Mouse (Mus musculus) layer of hippocampus, adult 11-12 months (tissue): ENCODE results near the gene Apbb2.

Experiments
- DNase-seq: peaks from one replicate; pipeline ENCODE4 v3.0.0; 2022; ENCODE audit warnings: low spot score

Apbb2 gene

DNA sequence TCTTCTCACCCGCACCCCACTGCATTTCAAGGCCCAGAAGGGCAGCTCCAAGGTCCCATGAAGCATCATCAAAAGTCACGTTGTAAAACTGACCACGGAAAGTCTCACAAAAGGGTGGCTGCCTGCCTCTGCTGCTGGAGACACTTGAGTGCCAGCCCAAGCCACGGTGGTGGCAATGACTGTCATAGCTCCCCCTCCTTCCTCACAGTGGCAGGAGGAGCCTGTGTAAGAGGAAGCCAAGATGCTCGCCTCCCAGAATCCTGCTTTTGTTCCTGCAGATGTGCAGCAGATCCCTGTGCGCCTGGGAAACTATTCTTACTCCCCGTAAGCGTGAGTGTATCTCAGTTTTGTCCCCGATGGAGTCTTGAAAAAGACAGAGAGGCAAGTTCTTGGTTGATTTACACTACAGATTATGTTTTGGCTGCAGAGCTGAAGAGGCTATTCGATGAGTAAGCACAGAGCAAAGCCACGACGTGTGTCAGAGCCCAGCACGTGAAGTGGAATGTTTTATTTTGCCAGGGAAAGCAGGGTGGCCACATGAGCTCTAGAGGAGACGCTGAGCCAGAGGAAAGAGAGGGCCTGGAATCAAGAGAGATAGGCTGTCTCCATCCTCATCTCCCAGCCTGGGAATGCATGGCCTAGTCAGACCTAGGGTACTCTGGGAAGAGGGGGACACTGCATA is 241.9 kb downstream of the Apbb2 start:
- DNase-seq, result no peak

DNA sequence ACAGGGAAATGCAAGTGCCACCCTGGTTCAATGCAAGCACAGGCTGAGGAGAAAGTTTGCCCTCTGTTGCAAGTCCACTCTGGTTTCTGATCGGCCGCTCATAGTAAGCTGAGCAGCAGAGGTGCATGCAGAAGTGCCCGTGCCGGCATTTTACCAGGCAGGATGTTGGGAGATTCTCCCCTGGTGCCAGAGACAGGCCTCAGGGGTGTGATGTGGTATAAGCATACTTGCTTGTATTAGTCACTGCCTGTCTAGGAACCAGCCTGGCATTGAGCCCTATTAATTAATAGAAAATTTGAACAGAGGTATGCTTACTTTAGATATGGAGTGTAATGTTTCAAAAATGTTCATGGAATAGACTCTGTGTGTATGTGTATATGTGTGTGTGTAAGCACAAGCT is 244.2 kb downstream of the Apbb2 start:
- DNase-seq, result no peak

DNA sequence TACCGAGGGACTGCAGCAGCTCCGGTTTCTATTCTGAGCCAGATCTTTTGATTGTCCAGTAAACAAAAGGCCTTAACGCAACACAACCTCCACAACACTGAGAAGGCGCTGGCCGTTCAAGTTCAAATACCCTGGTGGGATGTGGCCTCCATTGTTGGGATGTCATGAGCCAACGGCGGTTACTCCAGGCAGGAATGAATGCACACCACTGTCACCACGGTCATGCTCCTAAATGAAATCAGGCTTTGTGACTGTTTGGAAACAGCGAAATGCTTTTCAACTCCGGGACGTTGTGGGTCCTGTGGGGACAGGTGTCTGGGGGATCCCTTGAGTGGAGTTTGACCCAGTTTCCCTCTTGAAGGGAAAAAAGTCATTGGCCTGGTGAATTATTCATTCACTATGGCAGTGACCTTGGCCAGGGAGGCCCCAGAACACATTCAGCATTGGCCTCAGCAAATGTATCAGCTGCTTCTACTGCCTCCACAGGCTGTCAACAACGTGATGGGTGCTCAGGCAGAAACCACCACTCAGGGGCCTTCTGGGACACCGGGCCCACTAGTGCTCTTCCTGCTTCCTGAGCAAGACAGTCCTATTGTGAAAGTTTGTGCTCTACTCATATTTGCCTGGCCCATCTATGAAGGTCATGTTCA is 244.9 kb downstream of the Apbb2 start:
- DNase-seq, result no peak

DNA sequence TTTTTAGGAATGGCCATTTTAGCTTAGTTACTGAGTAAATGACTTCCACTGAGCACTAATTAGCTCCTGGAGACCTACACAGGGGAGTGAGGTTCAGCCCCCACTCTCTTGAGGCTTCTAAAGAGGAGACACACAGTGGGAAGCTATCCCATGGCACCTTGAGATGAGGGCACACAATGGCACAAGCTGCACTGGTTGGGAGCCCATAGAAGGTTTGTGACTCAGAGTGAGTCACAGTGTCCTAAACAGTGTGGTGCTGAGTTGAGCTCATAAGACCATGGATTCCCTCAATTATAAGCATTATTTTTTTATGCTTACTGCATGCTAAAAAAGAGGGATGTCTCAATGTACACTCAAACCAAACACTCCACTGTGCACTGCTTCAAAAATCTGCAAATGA is 247.5 kb downstream of the Apbb2 start:
- DNase-seq, result no peak

DNA sequence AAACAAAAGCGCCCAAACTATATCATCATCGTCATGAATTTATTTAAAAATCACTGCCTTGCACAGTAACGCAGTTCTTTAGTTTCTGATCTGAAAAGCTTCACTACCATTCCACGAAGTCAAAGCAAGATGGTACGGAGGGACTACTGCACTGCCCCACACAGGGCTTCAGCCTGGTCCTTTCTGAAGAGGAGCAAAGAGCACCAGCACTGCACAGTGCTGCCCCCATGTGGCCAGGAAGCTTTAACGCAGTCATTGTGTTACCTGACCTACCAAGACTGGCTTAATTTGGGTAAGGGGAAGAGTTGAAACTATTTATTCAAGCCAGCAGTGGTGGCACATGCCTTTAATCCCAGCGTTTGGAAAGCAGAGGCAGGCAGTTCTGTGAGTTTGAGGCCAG is 249.6 kb downstream of the Apbb2 start:
- peak; percentile 32 for DNase-seq

DNA sequence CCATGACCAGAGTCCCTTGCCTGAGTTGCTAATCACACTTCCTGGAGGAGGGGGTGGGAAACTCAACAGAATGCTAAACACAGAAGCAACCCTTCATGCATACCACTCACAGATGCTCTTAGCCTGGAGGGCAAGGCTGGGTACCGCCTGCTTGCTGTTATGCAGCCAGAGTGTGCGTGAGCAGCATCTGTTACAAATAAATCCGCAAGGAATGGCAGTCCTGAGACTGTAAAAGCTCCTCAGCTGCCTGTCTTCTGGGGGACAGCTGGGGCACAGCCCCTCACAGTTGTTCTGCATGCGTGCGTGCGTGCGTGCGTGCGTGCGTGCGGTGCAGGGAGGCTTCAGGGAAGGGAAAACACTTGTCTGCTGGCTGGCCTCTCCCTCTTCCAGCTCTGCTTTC is 250.9 kb downstream of the Apbb2 start:
- DNase-seq, result no peak

DNA sequence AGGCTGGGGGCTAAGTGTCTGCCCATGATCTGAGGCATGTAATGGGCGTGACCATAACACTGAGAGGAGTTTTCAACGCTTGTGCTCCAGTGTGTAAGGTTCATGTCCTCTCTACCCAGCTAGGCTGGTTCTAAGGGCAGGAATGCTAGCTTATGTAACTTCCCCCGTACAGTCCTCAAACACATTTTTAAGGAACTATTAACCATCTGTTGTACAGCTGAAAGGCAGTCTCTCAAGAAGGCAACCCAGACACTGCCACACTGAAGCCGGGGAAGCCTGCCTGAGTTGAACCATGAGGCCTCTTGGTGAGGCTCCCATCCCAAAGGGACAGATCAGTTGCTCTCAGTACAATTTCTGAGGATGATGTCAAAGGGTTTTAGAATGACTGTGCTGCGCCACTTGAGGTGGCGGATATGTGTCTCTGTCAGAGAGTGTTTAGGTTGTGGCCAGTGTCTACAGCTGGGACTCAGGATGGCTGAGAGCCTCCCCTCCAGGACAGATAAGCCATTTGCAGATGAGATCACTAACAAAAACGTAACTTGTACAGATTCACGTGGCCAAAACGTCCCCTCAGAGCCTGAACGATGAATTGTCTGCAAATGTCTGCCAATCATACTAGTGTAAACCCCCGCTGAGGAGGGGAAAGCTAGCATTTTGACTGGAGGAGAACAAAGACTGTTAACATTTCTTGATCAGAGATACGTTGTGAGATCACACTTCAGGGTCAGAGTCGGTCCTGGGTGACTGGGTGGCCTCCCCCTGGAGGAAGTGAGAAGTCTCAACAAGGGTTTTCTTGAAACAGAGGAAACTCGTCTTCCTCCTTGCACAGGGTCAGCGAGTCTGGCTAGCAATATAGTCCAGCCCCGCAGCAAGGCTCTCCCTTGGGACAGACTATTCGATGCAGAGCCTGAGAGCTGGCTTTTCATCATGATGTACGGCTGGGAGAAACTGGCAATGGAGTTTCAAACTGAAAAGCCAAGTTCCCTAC is 255.0 kb downstream of the Apbb2 start:
- DNase-seq, result no peak

DNA sequence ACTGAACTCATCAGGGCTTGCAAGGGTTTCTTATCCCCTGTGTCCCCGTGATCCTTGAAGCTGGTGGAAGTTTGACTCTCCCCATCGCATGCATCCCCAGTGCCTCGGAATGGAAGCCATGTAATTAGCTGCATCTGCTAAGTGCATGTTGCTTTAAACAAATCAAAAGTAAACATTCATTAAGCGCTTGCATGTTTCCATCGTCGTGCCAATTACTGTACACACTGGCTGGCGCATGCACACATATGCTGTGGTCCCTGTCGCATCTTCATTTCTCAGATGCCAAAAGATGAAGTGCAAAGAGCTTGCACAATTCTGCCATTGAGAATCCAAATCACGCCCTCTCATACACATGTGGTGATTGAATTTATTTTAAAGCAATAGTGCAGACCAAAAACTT is 257.8 kb downstream of the Apbb2 start:
- no peak for DNase-seq

DNA sequence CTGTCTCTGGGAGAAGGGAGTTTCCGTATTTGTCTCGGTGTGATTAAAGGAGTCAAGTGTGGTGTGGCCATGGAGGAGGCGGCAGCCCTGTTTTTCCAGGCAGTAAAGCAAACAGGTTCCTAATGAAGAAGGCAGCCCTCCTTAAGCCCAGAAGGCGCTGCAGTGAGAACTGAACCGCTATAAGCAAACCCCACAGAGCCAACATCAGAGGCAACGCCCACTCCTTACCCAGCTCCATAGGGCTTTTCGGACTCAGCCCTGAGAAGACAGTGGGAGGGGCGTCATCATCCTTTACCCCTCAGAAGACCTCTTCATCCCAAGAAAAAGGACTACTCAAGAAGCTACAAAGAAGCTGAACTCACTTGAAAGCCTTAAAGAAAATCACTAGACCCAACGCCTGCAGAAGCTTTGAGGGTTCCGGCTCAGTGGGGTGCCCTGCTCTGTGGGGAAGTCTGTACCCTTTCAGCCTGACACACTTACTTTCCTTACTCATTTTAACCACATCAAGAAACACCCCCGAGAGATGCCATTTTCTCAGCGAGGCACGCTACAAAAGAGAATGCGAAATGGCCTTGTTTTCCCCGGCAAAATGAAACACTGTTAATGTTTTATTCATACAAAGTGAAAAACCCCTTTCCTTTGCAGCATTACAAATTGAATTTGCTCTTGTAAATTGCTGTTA is 258.7 kb downstream of the Apbb2 start:
- no peak for DNase-seq

DNA sequence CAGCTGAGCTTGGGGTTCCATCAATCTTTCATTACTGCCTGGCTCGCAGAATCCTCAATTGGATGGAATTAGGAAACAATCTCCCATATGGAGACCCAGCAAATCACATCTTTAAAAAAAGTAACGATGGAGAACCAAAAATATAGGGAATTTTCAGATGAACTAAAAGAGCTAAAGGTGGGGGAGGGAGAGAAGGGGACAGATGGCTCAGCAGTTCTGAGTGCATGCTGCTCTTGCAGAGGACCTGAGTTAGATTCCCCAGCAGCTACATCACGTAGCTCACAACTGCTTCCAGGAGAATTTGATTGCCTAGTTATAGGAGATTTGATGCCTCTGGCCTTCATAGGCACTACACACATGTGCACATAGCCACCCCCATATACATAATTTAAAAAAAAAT is 263.4 kb downstream of the Apbb2 start:
- DNase-seq, result no peak

DNA sequence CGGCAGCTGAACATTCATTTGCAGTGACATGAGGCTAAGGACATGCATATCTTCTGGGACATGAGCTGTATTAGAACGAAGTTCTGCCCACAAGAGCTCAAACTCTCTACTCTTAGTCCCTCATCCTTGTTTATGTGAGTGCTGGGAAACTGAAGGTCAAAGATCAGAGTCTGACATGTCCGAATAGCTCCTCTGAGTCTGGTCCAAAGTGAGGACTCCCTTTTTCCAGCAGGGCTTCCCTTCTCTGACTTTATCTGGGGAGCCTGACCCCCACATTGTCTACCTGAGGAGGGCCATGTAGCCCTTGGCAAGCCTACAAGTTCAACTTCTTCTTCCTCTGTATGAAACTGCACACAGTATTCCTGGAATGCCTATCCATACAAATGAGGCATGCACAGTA is 264.7 kb downstream of the Apbb2 start:
- no peak for DNase-seq

DNA sequence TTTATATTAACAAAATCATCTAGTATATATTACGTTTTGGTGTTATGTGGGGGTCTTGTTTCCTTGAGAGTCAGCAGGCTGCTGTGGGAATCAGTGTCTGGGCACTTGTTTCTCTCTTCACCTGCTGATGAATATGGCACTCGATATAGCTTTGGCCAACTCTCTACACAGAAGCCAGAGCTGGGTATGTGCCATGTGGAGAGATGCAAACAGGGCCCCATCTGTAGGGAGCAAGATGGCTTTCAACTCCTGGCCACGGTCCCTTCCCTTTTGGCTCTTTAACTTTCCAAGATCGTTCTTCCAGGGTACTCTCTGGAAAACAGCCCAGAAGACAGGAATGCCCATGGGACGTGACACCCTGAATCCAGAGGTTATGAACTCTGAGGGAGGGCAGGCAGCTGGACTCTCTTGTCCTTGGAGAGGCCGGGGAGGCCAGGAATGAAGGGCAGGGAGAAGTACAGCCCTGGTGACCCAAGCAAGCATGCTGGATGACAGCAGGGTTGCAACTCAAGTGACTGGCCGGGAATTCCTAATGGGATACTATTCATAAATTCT is 266.7 kb downstream of the Apbb2 start:
- DNase-seq, result no peak

DNA sequence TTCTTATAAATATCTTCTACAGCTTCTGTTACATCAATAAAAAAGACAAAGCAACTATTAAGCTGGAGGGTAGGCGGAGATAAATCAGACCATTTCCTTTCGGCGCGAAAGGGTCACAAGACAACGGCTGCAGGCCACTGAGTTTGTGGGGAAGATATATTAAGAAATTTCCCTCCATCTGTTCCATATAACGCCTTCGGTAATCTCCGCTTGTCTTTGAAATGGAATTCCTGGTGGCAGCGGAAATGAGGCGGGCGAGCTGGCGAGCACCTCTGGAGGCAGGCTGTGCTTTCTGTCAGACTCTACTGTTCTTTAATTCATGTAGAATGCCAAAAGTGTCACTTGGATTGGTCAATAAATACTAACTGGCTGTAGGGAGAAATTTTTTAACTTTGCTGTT is 267.5 kb downstream of the Apbb2 start:
- DNase-seq, result no peak

DNA sequence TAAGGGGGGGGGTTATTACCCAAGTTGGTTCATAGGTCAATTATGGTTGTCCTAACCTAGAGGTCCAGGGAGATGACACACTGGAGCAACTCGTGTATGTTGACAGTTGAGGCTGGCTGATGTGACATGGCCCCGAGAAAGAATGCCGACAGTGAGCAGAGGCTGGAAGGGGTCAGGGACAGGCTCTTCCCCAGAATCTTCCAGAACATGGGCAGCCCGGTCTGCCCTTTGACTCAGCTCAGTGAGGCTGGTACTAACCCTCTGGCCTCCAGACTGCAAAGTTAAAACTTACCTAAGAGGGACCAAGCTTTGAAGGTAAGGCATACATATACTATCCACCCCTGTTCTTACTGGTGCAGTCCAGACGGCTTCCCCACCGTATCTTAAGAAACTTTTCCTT is 268.0 kb downstream of the Apbb2 start:
- no peak for DNase-seq

DNA sequence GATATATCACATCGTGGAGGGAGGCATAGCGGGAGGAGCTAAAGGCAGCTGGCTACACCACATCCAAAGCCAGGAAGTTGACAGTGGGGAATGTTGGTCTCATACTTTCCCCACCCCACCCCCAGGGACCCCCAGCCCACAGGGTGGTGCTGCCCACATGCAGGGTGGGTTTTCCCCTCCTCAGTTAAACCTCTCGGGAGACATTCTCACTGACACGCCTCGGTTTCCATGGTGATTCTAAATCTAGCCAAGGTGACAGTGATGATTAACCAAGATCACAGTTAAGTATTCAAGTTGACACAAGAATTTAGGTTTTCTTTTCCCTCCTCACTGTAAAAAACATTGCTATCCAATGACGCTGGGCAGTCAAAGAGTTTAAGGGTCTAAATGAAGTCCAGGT is 270.2 kb downstream of the Apbb2 start:
- DNase-seq, result no peak

DNA sequence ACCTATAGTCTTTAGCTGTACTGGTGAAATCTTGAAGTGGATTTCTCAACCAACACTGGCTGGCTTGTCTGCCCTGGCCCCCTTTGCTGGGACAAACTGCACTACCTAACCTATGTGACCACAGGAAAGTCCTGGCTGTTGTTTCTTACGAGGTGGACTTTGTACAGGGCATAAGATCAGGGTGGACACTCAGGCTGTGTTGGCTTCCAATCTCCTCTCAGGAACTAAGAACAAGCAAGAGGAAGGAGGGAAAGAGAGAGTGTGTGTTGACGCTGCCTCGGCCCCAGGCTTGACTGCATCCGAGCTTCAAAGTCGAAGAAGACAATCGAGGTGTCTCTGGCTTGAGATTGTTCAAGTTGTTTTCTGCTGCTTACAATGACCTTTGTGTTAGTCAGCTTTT is 271.8 kb downstream of the Apbb2 start:
- no peak for DNase-seq

DNA sequence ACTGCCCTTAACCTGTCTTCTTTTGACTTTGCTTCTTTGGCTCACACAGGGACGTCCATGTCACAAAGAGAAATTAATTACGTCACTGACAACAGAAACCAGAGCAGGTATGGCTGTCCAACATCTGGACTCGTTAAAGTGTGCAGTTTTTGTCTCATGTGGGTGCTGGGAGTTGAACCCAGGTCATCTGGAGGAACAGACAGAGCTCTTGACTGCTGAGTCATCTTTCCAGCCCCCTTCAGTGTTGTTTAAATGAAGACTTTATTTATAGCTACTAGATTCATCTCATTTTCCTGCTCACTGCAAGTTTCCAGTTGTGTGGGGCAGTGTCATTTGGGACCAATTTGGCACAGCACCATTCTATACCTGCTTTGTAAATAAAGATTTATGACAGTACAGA is 273.4 kb downstream of the Apbb2 start:
- no peak for DNase-seq

DNA sequence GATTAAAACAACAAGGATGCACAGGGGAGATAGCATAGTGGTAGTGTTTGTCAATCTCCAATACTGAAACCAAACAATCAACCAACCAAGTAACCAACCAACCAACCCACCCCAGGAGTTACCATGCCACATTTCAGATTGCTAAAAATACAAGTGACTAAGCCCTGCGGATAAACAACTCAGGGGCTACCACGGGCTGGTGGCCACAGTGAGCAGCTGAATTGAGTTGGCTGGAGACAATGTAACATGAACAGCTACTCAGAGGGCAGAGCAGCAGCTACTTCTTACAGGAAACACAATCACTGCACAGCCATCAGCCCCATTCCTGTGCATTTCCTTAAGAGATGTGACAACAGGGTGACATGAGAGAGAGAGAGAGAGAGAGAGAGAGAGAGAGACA is 274.4 kb downstream of the Apbb2 start:
- DNase-seq, result no peak

DNA sequence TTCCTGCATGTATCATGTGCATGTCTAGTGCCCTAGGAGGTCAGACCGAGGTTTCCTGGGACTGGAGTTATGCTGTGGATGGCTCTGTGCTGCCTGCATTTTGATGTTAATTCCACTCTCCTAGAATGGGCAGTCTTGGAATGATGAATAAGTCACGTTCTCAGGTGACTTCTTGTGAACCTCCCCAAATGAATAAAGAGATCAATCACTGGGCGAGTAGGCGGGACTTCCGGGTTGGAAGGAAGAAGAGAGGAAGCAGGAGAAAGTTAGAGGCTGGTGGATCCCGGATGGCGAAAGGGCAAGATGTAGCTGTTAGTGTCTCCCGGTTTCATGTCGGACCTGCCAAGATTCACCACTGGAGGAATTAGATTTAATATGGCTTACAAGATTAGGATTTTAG is 276.3 kb downstream of the Apbb2 start:
- DNase-seq, result no peak

DNA sequence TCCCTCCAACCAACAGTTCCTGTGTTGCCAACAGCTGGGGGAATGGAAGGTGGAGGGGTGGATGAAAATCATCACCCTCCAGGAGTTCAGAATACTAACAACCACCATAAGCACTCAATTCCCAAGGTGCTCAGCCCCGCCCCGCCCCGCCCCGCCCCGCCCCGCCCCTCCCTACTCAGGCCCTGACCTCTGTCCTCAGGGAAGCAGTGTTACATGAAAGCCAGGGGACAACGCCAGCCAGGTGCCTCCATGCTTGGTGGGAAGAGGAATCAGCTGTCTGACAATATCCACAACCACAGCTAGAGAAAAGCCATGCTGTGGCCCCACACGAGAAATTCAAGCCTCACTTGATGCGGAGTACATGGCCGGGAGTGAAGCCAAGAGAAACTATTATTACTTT is 276.7 kb downstream of the Apbb2 start:
- no peak for DNase-seq

DNA sequence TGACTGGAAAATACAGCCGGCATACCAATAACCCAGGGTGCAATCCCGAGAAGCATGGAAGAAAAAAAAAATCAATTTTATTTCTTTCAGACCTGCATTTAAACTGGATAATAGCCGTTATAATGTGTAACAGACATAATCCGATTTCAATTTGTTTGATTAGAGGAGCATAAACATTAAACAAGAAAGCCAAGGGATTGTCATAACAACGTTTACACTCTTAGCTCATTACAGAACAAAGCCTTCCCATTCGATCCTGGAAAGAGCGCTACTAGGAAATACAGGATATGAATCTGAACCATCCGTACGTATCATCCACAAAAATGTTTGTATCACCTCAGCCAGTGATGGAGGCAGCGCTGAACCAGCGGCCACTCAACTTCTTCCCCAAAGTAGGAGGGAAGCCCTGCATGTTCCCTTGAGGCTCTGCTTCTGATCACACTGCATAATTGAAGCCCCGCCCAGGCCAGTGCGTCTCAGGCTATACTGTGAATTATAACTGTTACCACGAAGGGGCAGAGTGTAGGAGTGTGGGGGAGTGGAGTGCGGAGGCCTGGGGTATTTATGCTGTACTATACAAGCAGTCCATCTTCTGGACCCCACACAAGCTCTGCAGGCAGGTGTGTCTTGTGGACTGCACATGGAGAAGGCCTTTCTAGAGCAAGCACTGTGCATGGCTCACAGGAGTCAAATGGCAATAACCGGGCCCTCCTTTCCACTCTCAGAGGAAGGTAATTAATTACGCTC is 278.1 kb downstream of the Apbb2 start:
- no peak for DNase-seq
